Mouse (Mus musculus): ENCODE measurements at regions not wholly inside any gene's neighbourhood (a gene's known extent, or its start where the extent isn't known, plus 50 kb on each side); places are given as distances from the start of the nearest gene placed in this dataset.

GRCm38 (mm10) chr5:128550736-128551135 is 49.9 kb upstream of the Fzd10 start:
- Histone ChIP-seq H3K9me3 (ENCODE audit: control insufficient read depth) (no peaks in the 10 kb centered on the region), H3K27ac (ENCODE audit: low read depth, low read length) (no peak overlapping the region), H3K4me1 (replicated peaks; ENCODE audit: control insufficient read depth, insufficient read depth, low read length) (no peaks in the 10 kb centered on the region), H3K27me3 (replicated peaks; ENCODE audit: control insufficient read depth, insufficient read depth, low read length) (peaks cover 14% of the 10 kb centered on the region), H3K4me3 (ENCODE audit: low read depth, low read length) (no peak overlapping the region), H3K4me2 (replicated peaks; ENCODE audit: low read depth) (no peak overlapping the region), H3K9ac (ENCODE audit: low read depth, low read length) (no peak overlapping the region), H3K36me3 (ENCODE audit: control insufficient read depth, insufficient read depth) (no peaks in the 10 kb centered on the region)
- TF ChIP-seq CTCF (IDR thresholded peaks at IDR 0.05; ENCODE audit: low read depth), result no peak
- no peak for ATAC-seq
- WGBS, result 30% methylated on average over 3 of the region's 3 CpGs

GRCm38 (mm10) chr5:128549811-128550210 is 50.8 kb upstream of the Fzd10 start:
- 86% methylated on average over 11 of the region's 11 CpGs for WGBS
- ATAC-seq, result no peak
- H3K9ac ChIP-seq (ENCODE audit: low read depth, low read length), result no peak overlapping the region
- H3K4me2 ChIP-seq (replicated peaks; ENCODE audit: low read depth), result no peak overlapping the region
- peaks cover 14% of the 10 kb centered on the region for H3K27me3 ChIP-seq (replicated peaks; ENCODE audit: control insufficient read depth, insufficient read depth, low read length)
- H3K36me3 ChIP-seq (ENCODE audit: control insufficient read depth, insufficient read depth), result no peaks in the 10 kb centered on the region
- H3K4me1 ChIP-seq (replicated peaks; ENCODE audit: control insufficient read depth, insufficient read depth, low read length), result no peaks in the 10 kb centered on the region
- H3K27ac ChIP-seq (ENCODE audit: low read depth, low read length), result no peak overlapping the region
- no peak overlapping the region for H3K4me3 ChIP-seq (ENCODE audit: low read depth, low read length)
- no peak for TF ChIP-seq CTCF (IDR thresholded peaks at IDR 0.05; ENCODE audit: low read depth)
- no peaks in the 10 kb centered on the region for H3K9me3 ChIP-seq (ENCODE audit: control insufficient read depth)

GRCm38 (mm10) chr5:128542049-128542448 is 58.6 kb upstream of the Fzd10 start:
- 18% methylated on average over 10 of the region's 10 CpGs for WGBS
- H3K9me3 ChIP-seq (ENCODE audit: control insufficient read depth), result no peaks in the 10 kb centered on the region
- no peaks in the 10 kb centered on the region for H3K4me1 ChIP-seq (replicated peaks; ENCODE audit: control insufficient read depth, insufficient read depth, low read length)
- H3K4me2 ChIP-seq (replicated peaks; ENCODE audit: low read depth), result 0 out of 2 replicates have a peak overlapping the region, but pooled peaks have one; percentile 9
- H3K4me3 ChIP-seq (ENCODE audit: low read depth, low read length), result no peak overlapping the region
- ATAC-seq, result no peak
- H3K27ac ChIP-seq (ENCODE audit: low read depth, low read length), result no peak overlapping the region
- H3K27me3 ChIP-seq (replicated peaks; ENCODE audit: control insufficient read depth, insufficient read depth, low read length), result no peaks in the 10 kb centered on the region
- no peaks in the 10 kb centered on the region for H3K36me3 ChIP-seq (ENCODE audit: control insufficient read depth, insufficient read depth)
- TF ChIP-seq CTCF (IDR thresholded peaks at IDR 0.05; ENCODE audit: low read depth), result no peak
- H3K9ac ChIP-seq (ENCODE audit: low read depth, low read length), result no peak overlapping the region

- Histone ChIP-seq H3K27ac (ENCODE audit: low read depth, low read length) (no peak overlapping the region), H3K9ac (ENCODE audit: low read depth, low read length) (no peak overlapping the region), H3K4me3 (ENCODE audit: low read depth, low read length) (no peak overlapping the region), H3K27me3 (replicated peaks; ENCODE audit: control insufficient read depth, insufficient read depth, low read length) (no peaks in the 10 kb centered on the region), H3K4me2 (replicated peaks; ENCODE audit: low read depth) (no peak overlapping the region), H3K36me3 (ENCODE audit: control insufficient read depth, insufficient read depth) (no peaks in the 10 kb centered on the region), H3K9me3 (ENCODE audit: control insufficient read depth) (no peaks in the 10 kb centered on the region), H3K4me1 (replicated peaks; ENCODE audit: control insufficient read depth, insufficient read depth, low read length) (no peaks in the 10 kb centered on the region)
- no peak for TF ChIP-seq CTCF (IDR thresholded peaks at IDR 0.05; ENCODE audit: low read depth)
- no peak for ATAC-seq
- 87% methylated on average over 5 of the region's 5 CpGs for WGBS
Measured at GRCm38 (mm10) chr5:128538646-128539045, 62.0 kb upstream of the Fzd10 start.

- H3K9me3 ChIP-seq (ENCODE audit: control insufficient read depth), result no peaks in the 10 kb centered on the region
- H3K9ac ChIP-seq (ENCODE audit: low read depth, low read length), result no peak overlapping the region
- ATAC-seq, result no peak
- no peaks in the 10 kb centered on the region for H3K4me1 ChIP-seq (replicated peaks; ENCODE audit: control insufficient read depth, insufficient read depth, low read length)
- no peak overlapping the region for H3K4me3 ChIP-seq (ENCODE audit: low read depth, low read length)
- H3K27me3 ChIP-seq (replicated peaks; ENCODE audit: control insufficient read depth, insufficient read depth, low read length), result no peaks in the 10 kb centered on the region
- no peak overlapping the region for H3K27ac ChIP-seq (ENCODE audit: low read depth, low read length)
- no peaks in the 10 kb centered on the region for H3K36me3 ChIP-seq (ENCODE audit: control insufficient read depth, insufficient read depth)
- no peak for TF ChIP-seq CTCF (IDR thresholded peaks at IDR 0.05; ENCODE audit: low read depth)
- WGBS, result 60% methylated on average over 12 of the region's 12 CpGs
- H3K4me2 ChIP-seq (replicated peaks; ENCODE audit: low read depth), result no peak overlapping the region
Measured at GRCm38 (mm10) chr5:128537218-128537617, 63.4 kb upstream of the Fzd10 start.

GRCm38 (mm10) chr5:128536393-128536792 is 64.3 kb upstream of the Fzd10 start:
- no peaks in the 10 kb centered on the region for H3K9me3 ChIP-seq (ENCODE audit: control insufficient read depth)
- H3K27ac ChIP-seq (ENCODE audit: low read depth, low read length), result no peak overlapping the region
- no peaks in the 10 kb centered on the region for H3K36me3 ChIP-seq (ENCODE audit: control insufficient read depth, insufficient read depth)
- 42% methylated on average over 8 of the region's 8 CpGs for WGBS
- no peaks in the 10 kb centered on the region for H3K4me1 ChIP-seq (replicated peaks; ENCODE audit: control insufficient read depth, insufficient read depth, low read length)
- ATAC-seq, result no peak
- no peak overlapping the region for H3K4me3 ChIP-seq (ENCODE audit: low read depth, low read length)
- no peaks in the 10 kb centered on the region for H3K27me3 ChIP-seq (replicated peaks; ENCODE audit: control insufficient read depth, insufficient read depth, low read length)
- no peak overlapping the region for H3K9ac ChIP-seq (ENCODE audit: low read depth, low read length)
- H3K4me2 ChIP-seq (replicated peaks; ENCODE audit: low read depth), result no peak overlapping the region
- no peak for TF ChIP-seq CTCF (IDR thresholded peaks at IDR 0.05; ENCODE audit: low read depth)

GRCm38 (mm10) chr5:128527241-128527640 is 73.4 kb upstream of the Fzd10 start:
- no peak for ATAC-seq
- no peaks in the 10 kb centered on the region for H3K36me3 ChIP-seq (ENCODE audit: control insufficient read depth, insufficient read depth)
- H3K9me3 ChIP-seq (ENCODE audit: control insufficient read depth), result no peaks in the 10 kb centered on the region
- H3K4me1 ChIP-seq (replicated peaks; ENCODE audit: control insufficient read depth, insufficient read depth, low read length), result no peaks in the 10 kb centered on the region
- H3K27ac ChIP-seq (ENCODE audit: low read depth, low read length), result no peak overlapping the region
- TF ChIP-seq CTCF (IDR thresholded peaks at IDR 0.05; ENCODE audit: low read depth), result peak; percentile 48; the same call in 1 of the 2 replicates
- no peaks in the 10 kb centered on the region for H3K27me3 ChIP-seq (replicated peaks; ENCODE audit: control insufficient read depth, insufficient read depth, low read length)
- H3K4me3 ChIP-seq (ENCODE audit: low read depth, low read length), result no peak overlapping the region
- WGBS, result 17% methylated on average over 8 of the region's 9 CpGs
- no peak overlapping the region for H3K9ac ChIP-seq (ENCODE audit: low read depth, low read length)
- H3K4me2 ChIP-seq (replicated peaks; ENCODE audit: low read depth), result no peak overlapping the region
